13 mouse cellular contexts compared by ENCODE assay signal in the genomic region with DNA sequence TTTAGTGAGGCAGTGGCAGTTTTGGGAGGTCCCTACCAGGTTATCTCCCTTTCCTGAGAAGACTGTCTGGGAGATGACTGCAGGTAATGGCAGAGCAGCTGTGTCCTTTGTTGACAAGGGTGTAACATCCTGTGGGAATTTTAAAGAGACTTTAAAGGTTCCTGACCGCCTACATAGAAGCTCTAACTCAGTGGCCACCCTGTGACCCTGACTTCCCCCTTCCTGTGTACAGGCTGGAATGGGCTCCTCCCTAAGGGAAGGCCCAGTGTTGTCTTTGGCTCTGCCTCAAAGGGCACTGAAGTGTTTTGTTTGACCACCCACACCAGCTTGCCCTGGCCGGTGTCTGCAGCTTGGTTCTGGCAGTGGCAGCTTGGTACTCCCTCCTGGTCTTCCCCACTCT. TPM values are rescaled to one million over a fixed set of nuclear protein-coding genes. Genes with fewer than 3 reads are reported as not detected.
A peak's percentile ranks its signal among the peaks of the same experiment; 100 is the strongest.
DNase-seq lines count a peak whose midpoint lies in the region; ATAC-seq and TF ChIP-seq lines count a peak whose summit lies in the region.
"Had no signal": no experiment of that assay in that cellular context is flagged by ENCODE, and none has a peak within 500 bp of the region (broad histone marks: within the 10 kb centered on the region; RNA-seq: fewer than 3 reads in every experiment).

No protein-coding gene starts in this region.

- 71% methylated on average over 2 of the region's 2 CpGs for WGBS in liver, embryonic 16.5 days (ENCODE audit: insufficient replicate concordance)
- 86% methylated on average over 2 of the region's 2 CpGs for WGBS in forebrain, embryonic 16.5 days

- no peaks in the 10 kb centered on the region for H3K9me3 ChIP-seq in liver, embryonic 16.5 days (replicated peaks; ENCODE audit: control insufficient read depth, low read length)
- no peaks in the 10 kb centered on the region for H3K9me3 ChIP-seq in forebrain, embryonic 16.5 days (ENCODE audit: control insufficient read depth, low read length)
- H3K9me3 ChIP-seq: forebrain, embryonic 12.5 days; G1E; limb, embryonic 13.5 days had no signal

- no peak overlapping the region for H3K27ac ChIP-seq in liver, embryonic 16.5 days (ENCODE audit: low read length)
- H3K27ac ChIP-seq in forebrain, embryonic 16.5 days (ENCODE audit: low read length) = no peak overlapping the region
- H3K27ac ChIP-seq: forebrain, embryonic 12.5 days; limb, embryonic 13.5 days had no signal

- no peak overlapping the region for H3K4me2 ChIP-seq in liver, embryonic 16.5 days (ENCODE audit: low read depth, low read length)
- H3K4me2 ChIP-seq in forebrain, embryonic 16.5 days (ENCODE audit: low read length) = no peak overlapping the region
- H3K4me2 ChIP-seq: forebrain, embryonic 12.5 days; limb, embryonic 13.5 days had no signal

- no peak overlapping the region for H3K9ac ChIP-seq in liver, embryonic 16.5 days (ENCODE audit: low read depth, low read length)
- H3K9ac ChIP-seq in forebrain, embryonic 16.5 days (replicated peaks; ENCODE audit: low read depth, low read length) = no peak overlapping the region
- H3K9ac ChIP-seq: forebrain, embryonic 12.5 days; limb, embryonic 13.5 days had no signal

- CTCF ChIA-PET in Patski (lab: Charles Lee) = interaction anchor here (1.3 kb wide), 1 partner anchor 11 kb away, joined by 3 read pairs; no protein-coding TSS in a partner anchor

- no peak overlapping the region for H3K4me3 ChIP-seq in liver, embryonic 16.5 days (ENCODE audit: low read depth, low read length)
- H3K4me3 ChIP-seq in forebrain, embryonic 16.5 days (replicated peaks; ENCODE audit: low read length) = no peak overlapping the region
- H3K4me3 ChIP-seq: forebrain, embryonic 12.5 days; limb, embryonic 13.5 days had no signal

- ATAC-seq in Patski = peak; percentile 54
- peak; percentile 79 for ATAC-seq in liver, embryonic 16.5 days (ENCODE audit: low read depth)
- ATAC-seq in forebrain, embryonic 16.5 days = no peak

- in situ Hi-C loops in Patski (cut with MboI; ENCODE audit: low pct_unique_long_range_greater_than_20kb) = no loop called here

- POLR2A ChIA-PET in Patski (lab: Charles Lee) = interaction anchor here (1.0 kb wide), 1 partner anchor 10 kb away, joined by 3 read pairs; no protein-coding TSS in a partner anchor

- TF ChIP-seq CTCF in Patski (IDR thresholded peaks at IDR 0.05) = no peak

- DNase-seq in Patski (ENCODE audit: low read depth, low spot score) = peak; percentile 33
- DNase-seq in adrenal gland, postnatal 36 days = peak; percentile 75 to 82
- peak; percentile 73 for DNase-seq in kidney, adult 11 months
- DNase-seq in left cerebral cortex, adult 11 months (ENCODE audit: low spot score) = no peak
- DNase-seq in frontal cortex, postnatal 36 days (ENCODE audit: low spot score in 2 of 2) = no peak
- DNase-seq in T-cell, adult 2 months (ENCODE audit: low spot score) = no peak
- DNase-seq: cerebellum, adult 2 months; thymus, postnatal 14 days had no signal

- peaks cover 6% of the 10 kb centered on the region for H3K36me3 ChIP-seq in liver, embryonic 16.5 days (ENCODE audit: control insufficient read depth, insufficient read depth)
- peaks cover 11% of the 10 kb centered on the region for H3K36me3 ChIP-seq in forebrain, embryonic 16.5 days (ENCODE audit: control insufficient read depth, insufficient read depth)

- H3K4me1 ChIP-seq in liver, embryonic 16.5 days (ENCODE audit: control insufficient read depth, low read depth, low read length) = no peaks in the 10 kb centered on the region
- H3K4me1 ChIP-seq in forebrain, embryonic 16.5 days (replicated peaks; ENCODE audit: control insufficient read depth, insufficient read depth, low read length) = no peaks in the 10 kb centered on the region

- no peaks in the 10 kb centered on the region for H3K27me3 ChIP-seq in Patski
- H3K27me3 ChIP-seq in liver, embryonic 16.5 days (ENCODE audit: control insufficient read depth, insufficient read depth, low read depth, low read length) = no peaks in the 10 kb centered on the region
- no peaks in the 10 kb centered on the region for H3K27me3 ChIP-seq in forebrain, embryonic 16.5 days (replicated peaks; ENCODE audit: control insufficient read depth, insufficient read depth, low read length)
- H3K27me3 ChIP-seq: forebrain, embryonic 12.5 days; limb, embryonic 13.5 days had no signal

RNA-seq across cellular contexts. Expression of a gene that starts 10.8 kb away (rescaled TPM):
- polyA plus RNA-seq in Patski (2021) = 47.6 TPM
- total RNA-seq in adrenal gland, postnatal 36 days (2021) = 10 to 100 TPM; 36.8 to 42.8 TPM
- 83.0 and 90.3 TPM in 2 replicates for polyA plus RNA-seq in liver, embryonic 16.5 days (2015; fragmentation: Nextera tagmentation; extraction: Ambion mirVana)
- 106 TPM in 2 replicates for polyA plus RNA-seq in forebrain, embryonic 16.5 days (2015; fragmentation: Nextera tagmentation; extraction: Ambion mirVana)

RNA-seq across cellular contexts. Expression of a gene that starts 10.9 kb away (rescaled TPM):
- polyA plus RNA-seq in Patski (2021) = 14.5 TPM
- 10 to 100 TPM; 17.3 to 29.2 TPM for total RNA-seq in adrenal gland, postnatal 36 days (2021)
- polyA plus RNA-seq in liver, embryonic 16.5 days (2015; fragmentation: Nextera tagmentation; extraction: Ambion mirVana) = 4.9 and 6.0 TPM in 2 replicates
- polyA plus RNA-seq in forebrain, embryonic 16.5 days (2015; fragmentation: Nextera tagmentation; extraction: Ambion mirVana) = 15.0 and 15.9 TPM in 2 replicates

Comparison
In these comparisons a context has a peak if more than half of its experiments do, and no peak if none do; other contexts are left out.
1. DNase-seq: peak in Patski (single experiment), adrenal gland, postnatal 36 days (2 of 2) and kidney, adult 11 months (single experiment); none in left cerebral cortex, adult 11 months (single experiment), frontal cortex, postnatal 36 days (0 of 2) and T-cell, adult 2 months (single experiment).